Mouse (Mus musculus) small intestine, adult 2 months (tissue): ENCODE data around the gene Rasgrf2. TPM values are rescaled to one million over a fixed set of nuclear protein-coding genes. Genes with fewer than 3 reads are reported as not detected.

Experiments used
- H3K27ac ChIP-seq: fragments of 200-500 bp; 2 replicates; pipeline ENCODE4 v1.5.1; 2012; ENCODE audit warnings: low read depth, low read length, control low read depth, inconsistent platforms; ENCODE audit not compliant: insufficient read depth
- H3K27me3 ChIP-seq: fragments of 200-500 bp; 2 replicates; pipeline ENCODE4 v1.6.1; 2012; ENCODE audit warnings: mild to moderate bottlenecking, moderate library complexity, low read length, inconsistent platforms; ENCODE audit not compliant: control insufficient read depth, insufficient read depth
- H3K36me3 ChIP-seq: fragments of 200-500 bp; 2 replicates; pipeline ENCODE4 v1.6.1; 2012; ENCODE audit warnings: mild to moderate bottlenecking, low read length, control low read depth, inconsistent platforms; ENCODE audit not compliant: control insufficient read depth, insufficient read depth
- H3K4me1 ChIP-seq: fragments of 200-500 bp; 2 replicates; pipeline ENCODE4 v1.6.1; 2012; ENCODE audit warnings: low read length, inconsistent platforms, mixed read lengths; ENCODE audit not compliant: control insufficient read depth, insufficient read depth, insufficient read length
- H3K4me3 ChIP-seq: fragments of 200-500 bp; 2 replicates; pipeline ENCODE4 v1.5.1; 2012; ENCODE audit warnings: low read depth, mild to moderate bottlenecking, control low read depth, inconsistent platforms, low read length, moderate library complexity
- CTCF ChIP-seq: fragments of 200-500 bp; IDR thresholded peaks from 2 replicates; pipeline ENCODE4 v1.5.1; 2012; ENCODE audit warnings: low read depth, mild to moderate bottlenecking, control low read depth, inconsistent platforms, low read length, moderate library complexity, mixed read lengths; ENCODE audit not compliant: insufficient replicate concordance, insufficient read length; ENCODE audit errors: extremely low read depth
- POLR2A ChIP-seq: fragments of 200-500 bp; IDR thresholded peaks from 2 replicates; pipeline ENCODE4 v1.6.1; 2012; ENCODE audit warnings: low read depth, mild to moderate bottlenecking, control low read depth, inconsistent platforms, low read length, moderate library complexity
- WGBS: fragments of 180-500 bp; shearing (Covaris S2); methylation state at CpG from one replicate; pipeline ENCODE4 v1.1.7; 2018; 5-methylcytosine and 5-hydroxymethylcytosine counted together
- polyA plus RNA-seq: library from polyadenylated mRNA; depleted of rRNA; stranded (reverse); fragments of >200 nt; gene quantifications from 2 replicates; pipeline ENCODE4 v1.2.3, GENCODE M21; 2012

Rasgrf2 gene
- polyA plus RNA-seq, 1 experiment, result 5.2 TPM

GRCm38 (mm10) chr13:92022202-92022601, 109.3 kb downstream of the Rasgrf2 start:
- no peak for TF ChIP-seq POLR2A
- TF ChIP-seq CTCF, result no peak
- peaks cover 25% of the 10 kb centered on the region for H3K36me3 ChIP-seq

GRCm38 (mm10) chr13:91996929-91997328, 134.5 kb downstream of the Rasgrf2 start:
- no peaks in the 10 kb centered on the region for H3K27me3 ChIP-seq
- TF ChIP-seq CTCF (no peak), POLR2A (no peak)
- H3K4me3 ChIP-seq, result no peak overlapping the region
- WGBS, result 87% methylated on average over 3 of the region's 3 CpGs
- H3K4me1 ChIP-seq, result no peaks in the 10 kb centered on the region
- no peak overlapping the region for H3K27ac ChIP-seq
- peaks cover 5% of the 10 kb centered on the region; the same call in 1 of the 2 replicates for H3K36me3 ChIP-seq

More at GRCm38 (mm10) chr13:92022202-92022601, 109.3 kb downstream of the Rasgrf2 start:
- no peak overlapping the region for H3K4me3 ChIP-seq
- H3K27me3 ChIP-seq, result no peaks in the 10 kb centered on the region
- H3K4me1 ChIP-seq, result no peaks in the 10 kb centered on the region
- WGBS, result 91% methylated on average over 10 of the region's 10 CpGs
- no peak overlapping the region for H3K27ac ChIP-seq

GRCm38 (mm10) chr13:91991412-91991811, 140.0 kb downstream of the Rasgrf2 start:
- TF ChIP-seq CTCF (no peak), POLR2A (no peak)
- Histone ChIP-seq H3K4me1 (no peaks in the 10 kb centered on the region), H3K4me3 (no peak overlapping the region), H3K27me3 (no peaks in the 10 kb centered on the region), H3K36me3 (peaks cover 10% of the 10 kb centered on the region), H3K27ac (no peak overlapping the region)
- 83% methylated on average over 2 of the region's 2 CpGs for whole genome bisulfite sequencing

GRCm38 (mm10) chr13:91990709-91991284, 140.7 kb downstream of the Rasgrf2 start:
- H3K4me1 ChIP-seq, result no peaks in the 10 kb centered on the region
- H3K27me3 ChIP-seq, result no peaks in the 10 kb centered on the region
- TF ChIP-seq CTCF (no peak), POLR2A (no peak)
- H3K27ac ChIP-seq, result no peak overlapping the region
- peaks cover 10% of the 10 kb centered on the region for H3K36me3 ChIP-seq
- H3K4me3 ChIP-seq, result no peak overlapping the region
- whole genome bisulfite sequencing, result 50% methylated on average over 6 of the region's 6 CpGs

- H3K27me3 ChIP-seq, result 0 out of 2 replicates have a peak, but pooled peaks cover 2% of the 10 kb centered on the region
- WGBS, result 88% methylated on average over 7 of the region's 7 CpGs
These were observed 143.1 kb downstream of the Rasgrf2 start for GRCm38 (mm10) chr13:91988378-91988777.

GRCm38 (mm10) chr13:91986958-91987357, 144.5 kb downstream of the Rasgrf2 start:
- no peak overlapping the region for H3K27ac ChIP-seq
- peak; percentile 32; the same call in 1 of the 2 replicates for TF ChIP-seq CTCF
- no peak for TF ChIP-seq POLR2A
- no peak overlapping the region for H3K4me3 ChIP-seq
- 93% methylated on average over 6 of the region's 6 CpGs for WGBS
- H3K27me3 ChIP-seq, result 0 out of 2 replicates have a peak, but pooled peaks cover 2% of the 10 kb centered on the region
- peaks cover 8% of the 10 kb centered on the region; the same call in 1 of the 2 replicates for H3K4me1 ChIP-seq
- H3K36me3 ChIP-seq, result peaks cover 18% of the 10 kb centered on the region

More at GRCm38 (mm10) chr13:91988378-91988777, 143.1 kb downstream of the Rasgrf2 start:
- Histone ChIP-seq H3K4me3 (no peak overlapping the region), H3K36me3 (peaks cover 12% of the 10 kb centered on the region), H3K4me1 (peaks cover 2% of the 10 kb centered on the region; the same call in 1 of the 2 replicates), H3K27ac (no peak overlapping the region)
- TF ChIP-seq POLR2A (no peak), CTCF (no peak)

- 61% methylated on average over 7 of the region's 7 CpGs for WGBS
- peaks cover 9% of the 10 kb centered on the region; the same call in 1 of the 2 replicates for H3K4me1 ChIP-seq
These were observed 145.4 kb downstream of the Rasgrf2 start for GRCm38 (mm10) chr13:91985915-91986589.

More at GRCm38 (mm10) chr13:91985915-91986589, 145.4 kb downstream of the Rasgrf2 start:
- H3K27me3 ChIP-seq, result 0 out of 2 replicates have a peak, but pooled peaks cover 2% of the 10 kb centered on the region
- TF ChIP-seq CTCF (no peak), POLR2A (no peak)
- no peak overlapping the region for H3K4me3 ChIP-seq
- H3K27ac ChIP-seq, result no peak overlapping the region
- peaks cover 23% of the 10 kb centered on the region for H3K36me3 ChIP-seq
